Mouse (Mus musculus) liver, postnatal 0 days (tissue): ENCODE measurements at regions not wholly inside any gene's neighbourhood (a gene's known extent, or its start where the extent isn't known, plus 50 kb on each side); places are given as distances from the start of the nearest gene placed in this dataset.

Experiments used
- CTCF ChIP-seq: sonication (generic); IDR thresholded peaks from 2 replicates; pipeline ENCODE4 v1.5.1; 2016; ENCODE audit warnings: antibody characterized with exemption, low read depth
- EP300 ChIP-seq: IDR thresholded peaks from 2 replicates; pipeline ENCODE4 v1.6.1; 2016; ENCODE audit warnings: antibody characterized with exemption, low read depth, mild to moderate bottlenecking

DNA sequence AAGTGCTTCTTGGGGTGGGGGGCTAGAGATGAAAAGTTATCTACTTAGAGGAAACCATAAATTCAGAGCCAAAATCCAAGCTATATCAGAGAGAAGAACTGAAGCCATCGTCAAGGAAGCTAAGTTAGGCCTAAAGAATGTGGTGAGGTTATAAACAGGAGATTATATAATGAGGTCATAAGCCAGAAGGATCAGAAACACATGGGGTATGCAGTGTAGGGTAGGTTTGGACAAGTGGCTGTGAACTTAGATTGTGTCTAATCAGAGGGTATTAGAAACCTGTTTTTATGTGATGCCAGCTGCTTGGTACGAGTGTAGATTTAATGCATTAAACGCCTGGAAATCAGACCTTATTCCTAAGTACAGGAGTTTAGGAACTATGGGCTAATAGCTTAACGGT is 154.8 kb upstream of the Mpdz start:
- TF ChIP-seq EP300 (no peak), CTCF (no peak)
